Mouse (Mus musculus): ENCODE results near the gene Angpt4.

- TF ChIP-seq CTCF (IDR thresholded peaks at IDR 0.05; ENCODE audit: borderline replicate concordance, control insufficient read depth, extremely low read depth, insufficient read depth, low read length, poor library complexity) (no peak), POLR2A (IDR thresholded peaks at IDR 0.05; ENCODE audit: control insufficient read depth, extremely low read depth, insufficient read depth, low read length, poor library complexity) (no peak)
These were observed 64.3 kb downstream of the Angpt4 start for GRCm38 (mm10) chr2:151975295-151975694.

Measured in thymus, adult 2 months (tissue).